Mouse (Mus musculus): ENCODE data around the gene Ffar4. TPM values are rescaled to one million over a fixed set of nuclear protein-coding genes. Genes with fewer than 3 reads are reported as not detected.

Ffar4 gene
- polyA plus RNA-seq, 2 experiments from 2014 or later: not detected

DNA sequence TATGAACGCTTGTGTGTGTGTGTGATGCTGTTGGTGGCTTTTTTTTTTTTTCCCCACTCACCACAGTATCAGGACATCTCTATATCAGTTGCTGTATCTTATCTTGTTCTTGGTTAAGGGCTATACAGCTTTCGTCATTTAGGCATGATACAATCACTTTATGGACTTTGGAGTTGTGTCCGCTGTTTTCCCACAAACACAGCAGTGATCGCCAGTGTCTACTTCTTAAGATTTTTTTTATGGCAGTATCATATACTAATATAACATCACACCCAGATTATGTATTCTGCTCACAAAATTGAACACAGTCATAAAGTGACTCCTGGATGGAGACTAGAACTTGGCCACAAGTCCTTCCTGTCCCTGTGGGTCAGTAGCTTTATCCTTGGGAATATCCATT lies 11.0 kb downstream of the Ffar4 start:
- ATAC-seq: no peak

- ATAC-seq: no peak
These were observed 12.8 kb downstream of the Ffar4 start for GRCm38 (mm10) chr19:38109506-38110242.

- ATAC-seq: no peak
These were observed 14.2 kb downstream of the Ffar4 start for GRCm38 (mm10) chr19:38111056-38111455.

- ATAC-seq: no peak
These were observed 15.7 kb downstream of the Ffar4 start for GRCm38 (mm10) chr19:38112575-38112974.

DNA sequence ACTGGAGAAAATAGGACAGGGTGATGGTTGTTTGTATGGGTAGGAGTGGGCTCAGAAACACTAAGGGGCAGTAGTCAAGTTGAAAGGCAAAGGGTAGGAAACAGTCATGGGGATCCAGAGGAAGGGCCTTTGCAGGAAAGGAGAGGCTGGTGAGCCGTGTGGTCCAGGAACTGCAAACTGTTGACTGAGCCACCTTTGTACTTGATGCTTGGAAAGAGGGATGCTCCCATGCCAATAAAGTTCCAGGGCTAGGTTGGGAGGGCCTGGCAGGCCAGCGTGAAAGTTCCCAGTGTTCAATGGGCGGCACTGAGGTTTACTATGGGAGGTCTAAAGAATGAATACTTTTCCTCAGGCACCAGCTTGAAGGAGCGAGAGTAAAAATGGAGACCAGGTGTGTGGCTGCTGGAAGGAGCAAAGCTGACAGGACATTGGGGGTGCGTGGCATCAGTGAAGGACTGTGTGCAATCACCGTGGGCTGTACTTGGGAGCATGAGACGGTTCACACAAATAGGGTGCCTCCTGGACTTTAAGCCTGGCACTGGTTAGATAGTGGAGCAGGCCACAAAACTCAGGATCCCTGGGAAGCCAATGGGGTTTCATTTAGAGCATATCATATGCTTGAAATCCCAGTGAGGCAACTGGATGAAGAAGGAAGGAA lies 18.1 kb downstream of the Ffar4 start:
- ATAC-seq: no peak

DNA sequence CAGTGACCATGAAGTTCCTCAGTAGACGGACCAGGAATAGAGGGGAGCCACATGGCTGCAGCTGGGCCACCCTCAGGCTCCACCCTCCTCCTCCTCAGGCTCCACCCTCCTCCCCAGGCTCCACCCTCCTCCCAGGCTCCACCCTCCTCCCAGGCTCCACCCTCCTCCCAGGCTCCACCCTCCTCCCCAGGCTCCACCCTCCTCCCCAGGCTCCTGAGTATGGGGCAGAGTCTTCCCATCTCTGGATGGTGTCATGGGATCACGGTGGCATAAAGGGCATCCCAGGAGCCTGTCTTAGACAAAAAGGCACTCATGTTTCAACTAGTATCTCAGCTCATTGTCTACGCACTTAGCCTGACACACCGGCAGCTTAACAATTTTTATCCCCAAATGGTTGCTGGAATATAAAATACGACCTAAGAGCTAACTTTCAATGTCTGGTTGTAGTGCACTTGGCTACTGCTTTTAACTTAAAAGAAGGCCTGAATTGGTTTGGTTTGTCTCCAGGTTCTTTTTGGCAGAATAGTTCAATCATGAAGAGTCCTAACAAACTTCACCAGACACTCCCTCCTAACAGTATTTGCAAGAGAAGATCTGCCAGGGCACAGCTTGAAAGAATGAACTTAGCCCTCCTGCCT lies 23.4 kb downstream of the Ffar4 start:
- ATAC-seq: no peak

DNA sequence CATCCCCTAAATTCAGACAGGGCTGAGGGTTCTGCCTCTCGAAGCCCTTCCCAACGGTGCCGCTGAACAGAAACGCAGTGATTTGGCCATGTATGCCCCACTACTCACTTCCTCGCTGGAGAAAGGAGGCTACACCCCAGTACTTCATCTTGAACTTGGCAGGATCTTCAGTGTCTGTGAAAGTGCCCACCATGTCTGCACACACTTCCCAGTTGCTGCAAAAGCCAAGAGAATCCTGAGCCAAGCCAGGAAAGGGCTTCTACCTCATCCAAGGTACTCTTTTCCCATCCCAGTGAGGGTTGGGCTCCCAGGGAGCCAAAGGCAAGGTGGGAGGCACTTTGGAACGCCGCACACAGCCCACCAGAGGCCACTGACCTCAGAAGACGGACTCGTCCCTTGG lies 27.1 kb downstream of the Ffar4 start:
- ATAC-seq: no peak

GRCm38 (mm10) chr19:38124401-38125218 lies 27.7 kb downstream of the Ffar4 start:
- no peak for ATAC-seq

DNA sequence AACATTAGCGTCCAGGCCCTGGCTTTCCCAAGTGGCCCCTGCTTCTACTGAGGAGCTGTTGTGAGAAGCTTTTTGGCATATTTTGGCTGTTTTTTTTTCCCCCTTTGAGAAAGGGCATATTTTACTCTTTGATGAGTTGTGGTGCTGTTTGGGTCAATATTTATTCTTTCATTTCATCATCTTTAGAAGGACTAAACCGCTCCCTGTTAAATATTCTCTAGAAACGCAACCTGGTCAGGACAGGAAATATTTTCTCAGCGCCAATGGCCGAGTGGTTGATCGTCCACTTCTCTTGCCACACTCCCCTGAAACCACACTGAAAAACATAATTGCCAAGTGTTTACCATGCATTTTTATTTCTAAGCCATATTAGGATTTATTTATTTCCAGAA lies 28.3 kb downstream of the Ffar4 start, which contains the start of gene Rbp4:
Gene Rbp4, minus strand, starts transcription at position 63 of the 392 bp plus-strand sequence.
- no peak for ATAC-seq

GRCm38 (mm10) chr19:38126656-38127055 lies 29.8 kb downstream of the Ffar4 start:
- no peak for ATAC-seq

DNA sequence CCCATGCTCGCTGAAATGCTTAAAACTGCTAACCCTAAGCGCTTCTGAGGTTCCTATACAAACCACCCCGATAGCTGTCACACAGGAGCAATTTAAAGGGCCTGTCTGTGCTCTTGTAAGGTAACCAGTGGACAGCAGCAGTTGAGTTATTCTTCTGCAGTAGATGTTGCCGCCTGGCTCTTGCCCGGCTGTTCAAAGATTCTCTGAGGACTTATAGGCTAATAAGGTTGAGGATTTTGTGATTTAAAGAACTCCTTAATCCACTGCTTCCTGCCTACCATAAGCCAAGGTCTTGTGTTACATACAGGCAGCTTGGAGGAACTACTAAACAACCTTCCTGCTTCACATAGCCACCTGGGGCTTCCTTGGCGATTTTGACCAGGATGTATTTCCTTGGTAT lies 35.6 kb downstream of the Ffar4 start, which contains the start of gene Pde6c:
Gene Pde6c, plus strand, starts transcription at position 301 of the 400 bp plus-strand sequence.
- no peak for ATAC-seq

DNA sequence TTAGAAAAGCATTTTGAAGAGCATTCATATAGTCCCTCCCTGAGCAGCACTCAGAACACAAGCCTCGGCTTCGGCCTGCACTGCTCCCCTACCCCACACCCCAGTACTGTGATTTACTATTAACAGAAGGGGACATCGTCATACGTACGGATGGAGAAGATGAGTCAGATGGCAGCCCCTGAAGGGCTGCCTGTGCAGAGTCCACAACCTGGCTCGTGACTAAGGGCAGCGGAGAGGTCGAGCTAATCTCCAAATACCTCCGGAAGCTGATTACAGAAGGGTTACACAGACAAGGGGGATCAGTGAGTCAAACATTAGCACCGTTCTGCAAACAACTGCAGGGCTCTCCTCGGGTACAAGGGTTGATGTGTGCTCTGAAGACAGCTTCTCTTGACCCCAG lies 37.1 kb downstream of the Ffar4 start:
- no peak for ATAC-seq

DNA sequence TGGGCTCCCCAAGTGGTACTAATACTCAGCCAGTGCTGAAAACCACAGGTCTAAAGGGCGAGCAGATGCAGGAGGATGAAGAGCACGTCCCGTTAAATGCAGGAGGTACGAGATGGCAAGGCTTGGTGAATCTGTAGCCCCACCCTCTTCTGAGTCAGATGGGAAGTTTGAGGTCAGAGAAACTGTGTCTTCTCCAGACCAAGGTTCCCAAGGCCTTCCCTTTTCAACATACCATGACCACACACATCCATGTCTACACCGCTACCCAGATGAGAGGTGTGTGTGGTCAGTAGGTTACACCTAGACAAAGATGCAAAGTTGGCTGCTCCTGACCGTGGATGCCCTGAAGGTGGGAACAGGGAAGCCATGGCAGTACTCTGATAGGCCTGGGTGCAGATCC lies 37.9 kb downstream of the Ffar4 start:
- no peak for ATAC-seq

DNA sequence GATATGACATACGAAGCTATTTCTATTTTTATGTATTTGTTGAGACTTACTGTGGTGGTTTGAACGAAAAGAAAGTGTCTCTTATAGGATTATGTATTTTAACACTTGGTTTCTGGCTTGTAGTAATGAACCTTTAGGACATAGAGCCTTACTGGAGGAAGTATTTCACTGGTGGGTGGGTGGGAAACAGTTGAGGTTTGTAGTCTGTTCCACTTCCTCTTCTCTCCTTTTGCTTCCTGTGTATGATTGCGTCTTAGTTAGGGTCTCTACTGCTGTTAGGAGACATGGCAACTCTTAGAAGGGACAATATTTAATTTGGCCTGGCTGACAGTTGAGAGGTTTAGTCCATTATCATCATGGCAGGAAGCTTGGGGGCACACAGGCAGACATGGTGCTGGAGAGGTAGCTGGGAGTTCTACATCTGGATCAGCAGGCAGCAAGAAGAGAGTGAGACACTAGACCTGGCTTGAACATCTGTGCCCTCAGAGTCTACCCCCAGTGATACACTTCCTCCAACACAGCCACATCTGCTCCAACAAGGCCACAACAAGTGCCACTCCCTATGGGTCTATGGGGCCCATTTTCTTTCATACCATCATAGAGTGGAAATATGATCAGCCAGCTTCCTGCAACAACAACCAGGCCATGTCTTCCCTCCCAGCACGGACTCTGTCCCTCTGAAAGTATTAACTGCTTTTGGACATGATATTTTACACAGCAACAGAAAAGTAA lies 46.8 kb downstream of the Ffar4 start:
- no peak for ATAC-seq

DNA sequence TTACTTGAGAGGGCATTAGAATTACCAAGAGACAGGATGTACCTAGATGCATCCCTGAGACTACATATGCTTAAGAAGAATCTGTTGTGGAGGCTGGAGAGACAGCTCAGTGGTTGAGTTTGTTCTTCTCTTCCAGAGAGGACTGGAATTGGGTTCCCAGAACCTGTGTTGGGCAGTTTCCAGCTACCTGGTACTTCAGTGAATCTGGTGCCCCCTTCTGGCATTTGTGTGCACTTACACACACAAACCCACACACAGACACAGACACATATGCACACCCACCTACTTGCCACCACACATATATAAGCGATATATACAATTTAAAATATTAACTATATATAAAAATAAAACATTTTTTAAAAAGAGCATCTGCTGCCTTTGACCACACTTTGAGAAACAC lies 59.4 kb downstream of the Ffar4 start:
- ATAC-seq: no peak

- no peak for ATAC-seq
These were observed 64.9 kb downstream of the Ffar4 start for GRCm38 (mm10) chr19:38161648-38162354.

Other genes with a start within 250 kb of the Ffar4 start
- gene Myof, start 53.5 kb upstream of the Ffar4 start, polyA plus RNA-seq (2017; shearing (Covaris generic)): under 1 TPM; 0.56 to 0.94 TPM
- 1 to 10 TPM; 2.0 to 4.4 TPM for gene Cep55, start 42.1 kb upstream of the Ffar4 start, polyA plus RNA-seq (2017; shearing (Covaris generic))
- not detected for gene Rbp4, start 28.2 kb downstream of the Ffar4 start, polyA plus RNA-seq (2017; shearing (Covaris generic))
- gene Pde6c, start 35.7 kb downstream of the Ffar4 start, polyA plus RNA-seq (2017; shearing (Covaris generic)): not detected
- 10 to 100 TPM; 29.8 to 33.4 TPM for gene Fra10ac1, start 127.1 kb downstream of the Ffar4 start, polyA plus RNA-seq (2017; shearing (Covaris generic))
- under 1 TPM; 0.27 to 0.28 TPM for gene Lgi1, start 167.5 kb downstream of the Ffar4 start, polyA plus RNA-seq (2017; shearing (Covaris generic))